Mouse (Mus musculus) T-helper 1 cell (primary cell): ENCODE results near the gene Tedc1.

ENCODE experiments used
- in situ Hi-C: fragments of 300-600 bp; cut with MboI, MseI; formaldehyde crosslinking; loops from one replicate; pipeline ENCODE4 v1.15.1; 2025; ENCODE audit warnings: high pct_unique_total_duplicates

Tedc1 gene

GRCm38 (mm10) chr12:113155887-113156539 is at the start of gene Tedc1:
Gene Tedc1 (plus strand): TSS chr12:113156421.
- in situ Hi-C loops = no loop called here

GRCm38 (mm10) chr12:113107431-113108124 is 48.6 kb upstream of the Tedc1 start:
- in situ Hi-C loops = no loop called here

GRCm38 (mm10) chr12:113108528-113109283 is 47.5 kb upstream of the Tedc1 start:
- in situ Hi-C loops = no loop called here

- in situ Hi-C loops = no loop called here
Observed at GRCm38 (mm10) chr12:113109801-113110200, 46.4 kb upstream of the Tedc1 start.

GRCm38 (mm10) chr12:113114141-113114540 is 42.1 kb upstream of the Tedc1 start:
- in situ Hi-C loops = no loop called here

GRCm38 (mm10) chr12:113114856-113115538 is 41.2 kb upstream of the Tedc1 start:
- in situ Hi-C loops = no loop called here

- in situ Hi-C loops = no loop called here
Observed at GRCm38 (mm10) chr12:113119516-113120410, 36.5 kb upstream of the Tedc1 start.

- in situ Hi-C loops = no loop called here
Observed at GRCm38 (mm10) chr12:113124726-113125125, 31.5 kb upstream of the Tedc1 start.

- in situ Hi-C loops = no loop called here
Observed at GRCm38 (mm10) chr12:113130732-113131131, 25.5 kb upstream of the Tedc1 start.

GRCm38 (mm10) chr12:113131601-113132000 is 24.6 kb upstream of the Tedc1 start:
- in situ Hi-C loops = no loop called here

GRCm38 (mm10) chr12:113132567-113132966 is 23.7 kb upstream of the Tedc1 start:
- in situ Hi-C loops = no loop called here

- in situ Hi-C loops = no loop called here
Observed at GRCm38 (mm10) chr12:113133260-113133659, 23.0 kb upstream of the Tedc1 start.

- in situ Hi-C loops = no loop called here
Observed at GRCm38 (mm10) chr12:113133861-113134403, 22.3 kb upstream of the Tedc1 start.

GRCm38 (mm10) chr12:113134502-113134901 is 21.7 kb upstream of the Tedc1 start:
- in situ Hi-C loops = no loop called here

- in situ Hi-C loops = no loop called here
Observed at GRCm38 (mm10) chr12:113135401-113135800, 20.8 kb upstream of the Tedc1 start.

GRCm38 (mm10) chr12:113136492-113137020 is 19.7 kb upstream of the Tedc1 start:
- in situ Hi-C loops = no loop called here

GRCm38 (mm10) chr12:113137260-113138213 is 18.7 kb upstream of the Tedc1 start:
- in situ Hi-C loops = no loop called here

- in situ Hi-C loops = no loop called here
Observed at GRCm38 (mm10) chr12:113138291-113138690, 17.9 kb upstream of the Tedc1 start.
